Mouse (Mus musculus) testis, adult 10 weeks (tissue): Measurements from ENCODE around the gene V1rd19. TPM values are rescaled to one million over a fixed set of nuclear protein-coding genes. Genes with fewer than 3 reads are reported as not detected.

Experiments used
- polyA plus RNA-seq: library from polyadenylated mRNA; stranded (reverse); fragments of 350-450 nt; fragmentation: Illumina TruSeq; extraction: RNeasy Lipid Tissue Mini Kit (QIAGEN cat#74804); gene quantifications from one replicate; pipeline ENCODE4 v1.2.3, GENCODE M21; 2014; ENCODE audit warnings: low read depth, low replicate concordance

The V1rd19 gene
- polyA plus RNA-seq = 0.35 TPM

DNA sequence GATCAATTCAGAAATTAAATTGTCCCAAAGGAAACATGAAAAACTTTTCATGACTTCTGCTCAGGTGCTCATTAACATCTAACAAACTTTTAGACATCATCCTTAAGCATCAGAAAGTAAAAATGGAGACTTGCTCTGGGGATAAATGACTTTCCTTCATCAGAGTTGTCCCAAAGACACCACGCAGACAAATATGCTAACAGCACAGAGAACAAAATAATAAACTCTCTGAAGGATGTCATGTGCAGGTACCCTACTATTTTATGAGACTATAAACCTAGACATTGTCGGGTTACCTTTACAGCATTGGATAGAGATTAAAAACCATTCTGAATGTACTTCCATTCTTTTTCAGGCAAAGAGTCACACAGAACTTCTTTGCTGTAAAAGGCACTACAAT is at the start of gene V1rd19:
Gene V1rd19 (plus strand): TSS at position 301 of the 400 bp plus-strand sequence.

DNA sequence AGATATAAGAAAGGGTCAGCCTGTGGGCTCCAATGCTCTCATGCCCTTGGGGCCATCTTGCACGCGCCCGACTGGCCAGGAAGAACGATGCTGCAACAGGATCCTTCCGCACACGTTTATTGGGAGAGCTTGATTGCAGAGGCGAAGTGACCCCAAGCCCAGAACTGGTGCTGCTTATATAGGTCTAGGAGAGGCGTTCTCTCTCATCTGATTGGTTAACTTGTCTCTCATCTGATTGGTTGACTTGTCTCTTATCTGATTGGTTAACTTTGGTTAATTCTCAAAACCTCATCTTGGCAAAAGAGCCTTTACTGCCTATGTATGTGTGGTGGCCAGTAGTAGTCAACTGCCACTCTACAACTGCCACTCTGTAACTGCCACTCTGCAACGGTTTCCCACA is 27.2 kb upstream of the V1rd19 start, which contains the start of gene Vmn1r181:
Gene Vmn1r181 (plus strand): TSS at position 301 of the 400 bp plus-strand sequence.

DNA sequence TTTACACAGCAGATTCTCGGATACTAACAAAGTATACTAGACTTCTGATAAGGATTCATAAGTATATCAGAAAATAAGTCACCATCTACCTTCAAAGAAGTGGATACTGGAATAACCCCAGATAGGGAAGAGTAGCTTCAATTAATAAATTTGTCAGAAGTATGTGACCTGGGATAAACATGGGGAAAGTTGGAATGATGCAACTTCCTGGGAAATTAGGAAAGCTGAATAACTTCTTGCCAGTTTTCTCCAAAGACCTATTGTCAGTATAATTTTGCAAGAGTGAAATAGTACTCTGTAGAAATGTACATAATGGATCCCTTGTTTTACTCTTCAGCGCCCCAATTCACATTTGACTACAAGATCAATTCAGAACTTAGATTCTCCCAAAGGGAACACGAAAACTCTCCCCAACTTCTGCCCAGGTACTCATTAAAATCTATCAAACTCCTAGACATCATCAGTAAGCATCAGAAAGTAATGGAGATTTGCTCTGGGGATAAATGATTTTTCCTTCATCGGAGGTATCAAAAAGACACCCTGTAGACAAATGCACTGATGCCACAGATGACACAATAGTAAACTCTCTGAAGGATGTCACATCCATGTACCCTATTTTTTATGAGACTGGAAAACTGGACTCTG is 51.3 kb downstream of the V1rd19 start, which contains the start of gene Vmn1r183:
Gene Vmn1r183 (plus strand): TSS at position 595 of the 645 bp plus-strand sequence.

Other genes with a start within 250 kb of the V1rd19 start
- gene Vmn1r174, start 249.4 kb upstream of the V1rd19 start, polyA plus RNA-seq = not detected
- gene Vmn1r175, start 191.0 kb upstream of the V1rd19 start, polyA plus RNA-seq = not detected
- not detected for gene Vmn1r176, start 164.3 kb upstream of the V1rd19 start, polyA plus RNA-seq
- not detected for gene Vmn1r177, start 135.2 kb upstream of the V1rd19 start, polyA plus RNA-seq
- not detected for gene Vmn1r178, start 109.7 kb upstream of the V1rd19 start, polyA plus RNA-seq
- gene Vmn1r179, start 74.7 kb upstream of the V1rd19 start, polyA plus RNA-seq = not detected
- not detected for gene Vmn1r180, start 51.1 kb upstream of the V1rd19 start, polyA plus RNA-seq
- gene Vmn1r181, start 27.1 kb upstream of the V1rd19 start, polyA plus RNA-seq = 9.7 TPM
- not detected for gene Vmn1r183, start 51.6 kb downstream of the V1rd19 start, polyA plus RNA-seq
- gene Zfp180, start 80.2 kb downstream of the V1rd19 start, polyA plus RNA-seq = 6.5 TPM
- 0.52 TPM for gene Zfp112, start 110.6 kb downstream of the V1rd19 start, polyA plus RNA-seq
- gene Zfp235, start 132.5 kb downstream of the V1rd19 start, polyA plus RNA-seq = 1.3 TPM
- 0.21 TPM for gene Zfp114, start 173.4 kb downstream of the V1rd19 start, polyA plus RNA-seq
- 3.2 TPM for gene Zfp111, start 209.8 kb downstream of the V1rd19 start, polyA plus RNA-seq
- 0.70 TPM for gene Zfp109, start 235.9 kb downstream of the V1rd19 start, polyA plus RNA-seq